Mouse (Mus musculus) liver, embryonic 14.5 days (tissue): ENCODE results near the gene Abhd8. TPM values are rescaled to one million over a fixed set of nuclear protein-coding genes. Genes with fewer than 3 reads are reported as not detected.

Experiments
- ATAC-seq: fragments of 200-750 bp; cut with Nextera tagmentation; 2 replicates; pipeline ENCODE4 v1.8.0; 2017; ENCODE audit warnings: moderate number of reproducible peaks, mild to moderate bottlenecking, moderate library complexity; ENCODE audit not compliant: insufficient read depth
- DNase-seq, 3 experiments: peaks; one replicate each; pipeline ENCODE4 v3.0.0-alpha.2; 2012 to 2013; ENCODE audit warnings: low read depth in 3 of 3, low spot score in 3 of 3
- H3K27ac ChIP-seq: fragments of 300-500 bp; sonication (generic); 2 replicates; pipeline ENCODE4 v1.5.1; 2014; ENCODE audit warnings: moderate library complexity, mild to moderate bottlenecking, control low read depth, inconsistent platforms
- H3K27me3 ChIP-seq: fragments of 300-500 bp; sonication (generic); 2 replicates; pipeline ENCODE4 v1.6.1; 2014; ENCODE audit warnings: mild to moderate bottlenecking, low read length, moderate library complexity; ENCODE audit not compliant: control insufficient read depth, insufficient read depth
- H3K36me3 ChIP-seq: fragments of 300-500 bp; sonication (generic); replicated peaks from 2 replicates; pipeline ENCODE4 v1.6.1; 2014; ENCODE audit warnings: low read depth; ENCODE audit not compliant: control insufficient read depth, insufficient read depth
- H3K4me1 ChIP-seq, 2 experiments: fragments of 200-500 bp in 1 of 2; fragments of 300-500 bp in 1 of 2; sonication (generic) in 1 of 2; replicated peaks; 2 replicates each; pipeline ENCODE4 v1.6.1; 2012 to 2014; ENCODE audit warnings: antibody characterized with exemption in 1 of 2, inconsistent platforms in 1 of 2, low read length in 1 of 2; ENCODE audit not compliant: control insufficient read depth in 2 of 2, insufficient read depth in 2 of 2
- H3K4me2 ChIP-seq: fragments of 300-500 bp; sonication (generic); 2 replicates; pipeline ENCODE4 v1.6.1; 2014; ENCODE audit warnings: low read depth, mild to moderate bottlenecking, control low read depth, moderate library complexity
- H3K4me3 ChIP-seq, 2 experiments: fragments of 200-500 bp in 1 of 2; fragments of 300-500 bp in 1 of 2; sonication (generic) in 1 of 2; 2 replicates each; pipeline ENCODE4 v1.5.1; 2012 to 2014; ENCODE audit warnings: low read depth in 2 of 2, low read length in 2 of 2, mild to moderate bottlenecking in 2 of 2, control low read depth in 1 of 2, inconsistent platforms in 1 of 2, moderate library complexity in 1 of 2; ENCODE audit not compliant: insufficient read depth in 1 of 2
- H3K9ac ChIP-seq: fragments of 300-500 bp; sonication (generic); replicated peaks from 2 replicates; pipeline ENCODE4 v1.6.1; 2014; ENCODE audit warnings: mild to moderate bottlenecking, control low read depth, moderate library complexity
- H3K9me3 ChIP-seq: fragments of 300-500 bp; sonication (generic); 2 replicates; pipeline ENCODE4 v1.6.1; 2016; ENCODE audit warnings: low read length, mixed read lengths; ENCODE audit not compliant: control insufficient read depth
- CTCF ChIP-seq: IDR thresholded peaks from 2 replicates; pipeline ENCODE4 v1.5.1; 2016; ENCODE audit warnings: antibody characterized with exemption, low read depth, control low read depth
- EP300 ChIP-seq: IDR thresholded peaks from 2 replicates; pipeline ENCODE4 v1.6.1; 2016; ENCODE audit warnings: antibody characterized with exemption, low read depth
- WGBS: fragments of 180-500 bp; shearing (Covaris S2); extraction: QIAGEN DNeasy Blood & Tissue Kit; methylation state at CpG from one replicate; pipeline ENCODE4 v1.1.7; 2014; ENCODE audit not compliant: insufficient replicate concordance; 5-methylcytosine and 5-hydroxymethylcytosine counted together
- polyA plus RNA-seq, 2 experiments: library from polyadenylated mRNA; depleted of rRNA in 1 of 2; stranded (reverse) in 1 of 2; unstranded in 1 of 2; fragments of >200 nt; fragmentation: Nextera tagmentation in 1 of 2; extraction: Ambion mirVana in 1 of 2; gene quantifications; 2 replicates each; pipeline versions ENCODE4 v1.2.1 to v1.2.3; 2012 to 2014

Abhd8 gene
- polyA plus RNA-seq, 2 experiments: 5.3 to 6.6 TPM

DNA sequence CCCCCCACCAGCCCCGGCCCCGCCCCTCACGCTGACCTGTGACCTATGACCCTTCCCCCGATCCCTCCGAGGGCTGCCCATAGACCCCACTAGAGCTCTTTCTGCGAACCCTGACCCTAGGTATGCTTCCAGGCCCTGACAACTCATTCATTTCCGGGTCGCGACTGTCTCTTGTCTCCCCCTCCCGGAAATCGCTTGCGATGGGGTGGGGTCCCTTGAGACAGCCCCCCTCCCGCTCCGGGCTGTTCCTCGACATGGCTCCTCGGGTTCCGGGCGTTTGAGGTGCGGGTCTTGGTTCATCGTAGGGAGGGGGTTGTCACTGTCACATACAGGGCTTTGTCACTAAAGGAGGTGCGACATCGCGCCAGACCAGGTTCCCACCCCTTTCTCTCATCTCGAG is 6.0 kb upstream of the Abhd8 start:
- no peak for DNase-seq
- peak; percentile 4; the same call in 1 of the 2 replicates for ATAC-seq
- 1% methylated on average over 24 of the region's 24 CpGs for WGBS

DNA sequence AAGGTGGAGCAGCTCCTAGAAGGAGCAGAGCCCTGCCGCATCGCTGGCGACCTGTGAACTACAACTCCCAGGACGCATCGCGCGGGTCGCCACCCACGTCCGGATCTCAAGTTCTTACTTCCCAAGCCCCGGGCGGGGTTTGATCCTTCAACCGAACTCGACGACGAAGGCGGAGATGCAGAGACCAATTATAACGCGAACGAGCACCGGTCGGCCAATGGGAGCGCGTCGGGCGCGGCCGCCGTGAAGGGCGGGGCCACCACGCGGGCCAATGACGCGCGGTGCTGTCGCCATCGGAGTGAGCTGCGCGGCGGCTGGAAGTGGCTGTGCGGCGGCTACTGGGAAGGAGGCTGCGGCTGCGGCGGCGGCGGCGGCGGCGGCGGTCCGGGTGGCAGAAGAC is 5.5 kb upstream of the Abhd8 start, which contains the start of gene Dda1:
Dda1 (plus strand) TSS at position 284 of the 400 bp plus-strand sequence.
- Histone ChIP-seq H3K4me2 (peak within 1 kb of the TSS; percentile 81), H3K27me3 (no peaks in the 10 kb centered on the region), H3K27ac (no peak within 1 kb of the TSS; the same call in 1 of the 2 replicates), H3K4me1 (peaks cover 16 to 17% of the 10 kb centered on the region in 2 experiments), H3K9ac (peak within 1 kb of the TSS; percentile 71), H3K4me3 (peak within 1 kb of the TSS; percentile 70 to 77), H3K9me3 (no peaks in the 10 kb centered on the region), H3K36me3 (peaks cover 8% of the 10 kb centered on the region)
- TF ChIP-seq EP300 (no peak), CTCF (no peak)
- peak; percentile 99 for DNase-seq
- WGBS: under 1% methylated on average over 42 of the region's 52 CpGs
- ATAC-seq: peak; percentile 83

More for the DNA sequence above, 6.0 kb upstream of the Abhd8 start:
- Histone ChIP-seq H3K27me3 (no peaks in the 10 kb centered on the region), H3K4me2 (peak overlapping the region; percentile 81), H3K27ac (no peak overlapping the region; the same call in 1 of the 2 replicates), H3K36me3 (peaks cover 12% of the 10 kb centered on the region), H3K4me1 (peaks cover 11 to 12% of the 10 kb centered on the region in 2 experiments), H3K9ac (peak overlapping the region; percentile 71), H3K9me3 (no peaks in the 10 kb centered on the region), H3K4me3 (peak overlapping the region; percentile 70 to 77)
- TF ChIP-seq CTCF (no peak), EP300 (no peak)

GRCm38 (mm10) chr8:71468001-71468400 is 4.5 kb upstream of the Abhd8 start:
- 62% methylated on average over 1 of the region's 1 CpGs for WGBS
- no peak overlapping the region for H3K4me2 ChIP-seq
- peaks cover 19% of the 10 kb centered on the region in 2 experiments for H3K4me1 ChIP-seq
- TF ChIP-seq EP300: no peak
- no peak for TF ChIP-seq CTCF
- peaks cover 6% of the 10 kb centered on the region for H3K36me3 ChIP-seq
- H3K9me3 ChIP-seq: no peaks in the 10 kb centered on the region
- no peak overlapping the region for H3K27ac ChIP-seq
- ATAC-seq (no peak), DNase-seq (no peak)
- no peak overlapping the region for H3K4me3 ChIP-seq
- no peak overlapping the region for H3K9ac ChIP-seq
- H3K27me3 ChIP-seq: no peaks in the 10 kb centered on the region

- Histone ChIP-seq H3K4me3 (no peak overlapping the region), H3K36me3 (peaks cover 6% of the 10 kb centered on the region), H3K27me3 (no peaks in the 10 kb centered on the region), H3K4me2 (no peak overlapping the region), H3K9me3 (no peaks in the 10 kb centered on the region), H3K9ac (no peak overlapping the region), H3K27ac (no peak overlapping the region), H3K4me1 (peaks cover 19 to 25% of the 10 kb centered on the region in 2 experiments)
- ATAC-seq (no peak), DNase-seq (no peak)
- no peak for TF ChIP-seq CTCF
- TF ChIP-seq EP300: no peak
- WGBS: 81% methylated on average over 2 of the region's 2 CpGs
Measured at GRCm38 (mm10) chr8:71467201-71467600, 3.7 kb upstream of the Abhd8 start.

DNA sequence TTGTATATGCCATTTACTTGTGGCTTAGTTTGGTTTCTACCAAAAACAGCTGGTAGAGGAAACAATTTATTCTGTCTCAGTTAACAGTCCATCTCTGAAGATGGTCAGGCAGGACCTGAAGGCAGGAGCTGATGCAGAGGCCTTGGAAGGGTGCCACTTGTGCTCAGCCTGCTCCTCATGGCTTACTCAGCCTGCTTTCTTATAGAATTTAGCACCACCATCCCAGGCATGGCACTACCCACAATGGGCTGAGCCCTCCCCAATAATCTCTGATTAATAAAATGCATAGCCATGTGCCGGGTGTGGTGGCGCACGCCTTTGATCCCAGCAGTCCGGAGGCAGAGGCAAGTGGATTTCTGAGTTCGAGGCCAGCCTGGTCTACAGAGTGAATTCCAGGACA is 2.7 kb upstream of the Abhd8 start:
- no peak for ATAC-seq
- peaks cover 19 to 25% of the 10 kb centered on the region in 2 experiments for H3K4me1 ChIP-seq
- TF ChIP-seq CTCF (no peak), EP300 (no peak)
- peaks cover 2% of the 10 kb centered on the region; the same call in 1 of the 2 replicates for H3K36me3 ChIP-seq
- 83% methylated on average over 5 of the region's 5 CpGs for WGBS
- peak overlapping the region; percentile 82 for H3K4me2 ChIP-seq
- H3K9ac ChIP-seq: no peak overlapping the region
- no peak overlapping the region for H3K27ac ChIP-seq
- no peak overlapping the region; a peak in 1 of 4 replicates for H3K4me3 ChIP-seq
- no peak for DNase-seq
- no peaks in the 10 kb centered on the region for H3K27me3 ChIP-seq
- H3K9me3 ChIP-seq: no peaks in the 10 kb centered on the region
